Mouse (Mus musculus): ENCODE measurements around the gene Trabd2b. TPM values are rescaled to one million over a fixed set of nuclear protein-coding genes. Genes with fewer than 3 reads are reported as not detected.

The Trabd2b gene
- polyA plus RNA-seq, 1 experiment from 2014 or later: 0.58 TPM

DNA sequence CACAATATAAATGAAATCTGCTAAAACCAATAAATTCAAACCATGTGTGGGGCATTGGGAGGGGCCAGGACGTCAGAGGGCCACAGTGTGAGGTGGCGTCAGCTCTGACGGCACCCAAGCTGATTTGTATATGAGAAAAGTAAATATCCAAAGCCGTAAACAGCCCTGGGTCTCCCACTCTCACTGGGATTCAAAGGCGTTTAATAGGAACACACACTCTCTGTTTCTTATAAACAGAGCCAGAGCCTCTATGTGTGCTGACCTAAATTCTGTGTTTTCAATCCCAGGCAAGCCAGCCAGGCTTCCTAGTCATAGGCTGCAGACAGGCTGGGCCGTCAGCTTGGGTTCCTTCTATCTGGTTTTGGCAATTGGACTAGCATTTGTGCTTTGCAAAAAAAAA, 16.6 kb downstream of the Trabd2b start:
- H3K4me3 ChIP-seq (ENCODE audit: low read depth, low read length): no peak overlapping the region
- no peak overlapping the region for H3K4me2 ChIP-seq (ENCODE audit: low read length)
- H3K9ac ChIP-seq (ENCODE audit: low read depth, low read length): no peak overlapping the region
- H3K27me3 ChIP-seq (ENCODE audit: control insufficient read depth, insufficient read depth, low read depth, low read length): no peaks in the 10 kb centered on the region
- H3K9me3 ChIP-seq (replicated peaks; ENCODE audit: control insufficient read depth, low read length, poor library complexity, severe bottlenecking): no peaks in the 10 kb centered on the region
- ATAC-seq: no peak
- H3K36me3 ChIP-seq (ENCODE audit: control insufficient read depth, insufficient read depth, low read length): no peaks in the 10 kb centered on the region
- no peak overlapping the region for H3K27ac ChIP-seq (ENCODE audit: low read length)
- no peaks in the 10 kb centered on the region for H3K4me1 ChIP-seq (ENCODE audit: control insufficient read depth, insufficient read depth, low read length)
- whole genome bisulfite sequencing: 68% methylated on average over 6 of the region's 6 CpGs

- WGBS: 47% methylated on average over 5 of the region's 5 CpGs
- no peak overlapping the region for H3K9ac ChIP-seq (ENCODE audit: low read depth, low read length)
- ATAC-seq: no peak
These were observed 19.3 kb downstream of the Trabd2b start for GRCm38 (mm10) chr4:114425808-114426207.

DNA sequence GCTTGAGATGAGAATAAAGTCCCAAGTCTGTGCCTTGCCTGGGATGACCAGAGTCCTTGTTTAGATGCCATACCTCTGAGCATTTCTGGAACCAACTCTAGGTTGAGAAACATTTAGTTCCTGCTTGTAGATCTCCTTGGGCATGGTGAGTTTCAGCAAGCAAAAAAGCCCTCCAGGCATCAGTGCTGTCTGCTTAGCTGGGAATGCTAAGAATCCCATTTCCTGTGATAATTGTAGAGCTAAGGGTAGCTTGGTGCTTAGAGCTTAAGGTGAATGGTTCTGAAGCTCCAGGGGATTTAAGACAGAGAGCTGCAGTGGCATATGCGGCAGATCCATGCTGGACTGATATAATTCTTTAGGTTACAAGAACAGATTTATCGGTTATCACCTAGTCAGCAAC, 26.2 kb downstream of the Trabd2b start:
- Histone ChIP-seq H3K4me3 (ENCODE audit: low read depth, low read length) (no peak overlapping the region), H3K4me1 (ENCODE audit: control insufficient read depth, insufficient read depth, low read length) (no peaks in the 10 kb centered on the region), H3K27me3 (ENCODE audit: control insufficient read depth, insufficient read depth, low read depth, low read length) (no peaks in the 10 kb centered on the region), H3K9me3 (replicated peaks; ENCODE audit: control insufficient read depth, low read length, poor library complexity, severe bottlenecking) (no peaks in the 10 kb centered on the region), H3K36me3 (ENCODE audit: control insufficient read depth, insufficient read depth, low read length) (no peaks in the 10 kb centered on the region), H3K4me2 (ENCODE audit: low read length) (no peak overlapping the region), H3K9ac (ENCODE audit: low read depth, low read length) (no peak overlapping the region), H3K27ac (ENCODE audit: low read length) (no peak overlapping the region)
- ATAC-seq: no peak
- WGBS: 90% methylated on average over 2 of the region's 2 CpGs

More at GRCm38 (mm10) chr4:114425808-114426207, 19.3 kb downstream of the Trabd2b start:
- H3K9me3 ChIP-seq (replicated peaks; ENCODE audit: control insufficient read depth, low read length, poor library complexity, severe bottlenecking): no peaks in the 10 kb centered on the region
- H3K27ac ChIP-seq (ENCODE audit: low read length): no peak overlapping the region
- no peaks in the 10 kb centered on the region for H3K4me1 ChIP-seq (ENCODE audit: control insufficient read depth, insufficient read depth, low read length)
- H3K4me2 ChIP-seq (ENCODE audit: low read length): no peak overlapping the region
- no peaks in the 10 kb centered on the region for H3K27me3 ChIP-seq (ENCODE audit: control insufficient read depth, insufficient read depth, low read depth, low read length)
- H3K36me3 ChIP-seq (ENCODE audit: control insufficient read depth, insufficient read depth, low read length): no peaks in the 10 kb centered on the region
- no peak overlapping the region for H3K4me3 ChIP-seq (ENCODE audit: low read depth, low read length)

- Histone ChIP-seq H3K4me2 (ENCODE audit: low read length) (no peak overlapping the region), H3K27me3 (ENCODE audit: control insufficient read depth, insufficient read depth, low read depth, low read length) (no peaks in the 10 kb centered on the region), H3K4me1 (ENCODE audit: control insufficient read depth, insufficient read depth, low read length) (no peaks in the 10 kb centered on the region), H3K36me3 (ENCODE audit: control insufficient read depth, insufficient read depth, low read length) (no peaks in the 10 kb centered on the region), H3K4me3 (ENCODE audit: low read depth, low read length) (no peak overlapping the region), H3K9ac (ENCODE audit: low read depth, low read length) (no peak overlapping the region), H3K27ac (ENCODE audit: low read length) (no peak overlapping the region), H3K9me3 (replicated peaks; ENCODE audit: control insufficient read depth, low read length, poor library complexity, severe bottlenecking) (no peaks in the 10 kb centered on the region)
- ATAC-seq: peak; percentile 80
- 68% methylated on average over 1 of the region's 1 CpGs for WGBS
These were observed 26.9 kb downstream of the Trabd2b start for GRCm38 (mm10) chr4:114433440-114433839.

DNA sequence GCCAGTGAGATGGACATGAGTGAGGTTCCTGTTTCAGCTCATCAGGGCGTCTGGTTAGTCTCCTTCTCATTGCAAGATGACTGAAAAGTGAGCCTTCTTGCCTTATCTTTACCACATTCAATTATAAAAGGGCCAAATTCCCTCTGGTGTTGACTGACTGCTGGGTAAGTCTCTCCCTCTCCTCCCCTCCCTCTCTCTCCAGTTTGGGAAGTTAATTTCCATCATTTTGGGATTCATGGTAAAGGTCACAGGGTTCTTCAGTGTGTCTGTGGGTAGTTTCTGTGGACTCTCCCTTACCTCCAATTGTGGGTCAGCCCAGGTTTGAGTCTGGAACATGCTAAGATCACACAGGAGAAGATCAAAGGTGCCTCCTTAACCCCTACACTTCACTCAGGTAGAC, 28.2 kb downstream of the Trabd2b start:
- no peak for ATAC-seq
- Histone ChIP-seq H3K4me1 (ENCODE audit: control insufficient read depth, insufficient read depth, low read length) (no peaks in the 10 kb centered on the region), H3K27ac (ENCODE audit: low read length) (no peak overlapping the region)

DNA sequence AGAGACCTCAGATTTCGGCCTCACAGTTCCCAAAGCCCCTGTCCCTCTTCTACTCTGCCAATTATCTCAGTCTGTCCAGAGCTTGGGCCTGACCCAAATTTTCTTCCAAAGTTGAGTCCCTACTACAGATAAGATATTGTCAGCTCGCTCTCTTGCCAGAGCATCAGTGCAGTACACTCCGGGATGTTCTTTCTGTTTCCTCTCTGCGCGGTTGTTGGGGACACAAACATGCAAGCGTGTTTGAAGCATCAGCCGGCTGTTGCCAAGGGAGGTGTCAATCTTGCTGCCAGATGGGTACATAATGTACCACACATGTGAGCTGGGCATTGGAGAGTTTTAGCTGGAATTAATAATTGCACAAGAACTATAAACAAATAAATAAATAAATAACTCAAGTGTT, 28.9 kb downstream of the Trabd2b start:
- H3K9ac ChIP-seq (ENCODE audit: low read depth, low read length): no peak overlapping the region
- WGBS: 83% methylated on average over 7 of the region's 7 CpGs
- H3K27me3 ChIP-seq (ENCODE audit: control insufficient read depth, insufficient read depth, low read depth, low read length): no peaks in the 10 kb centered on the region
- ATAC-seq: no peak
- H3K4me1 ChIP-seq (ENCODE audit: control insufficient read depth, insufficient read depth, low read length): no peaks in the 10 kb centered on the region
- no peak overlapping the region for H3K27ac ChIP-seq (ENCODE audit: low read length)
- no peaks in the 10 kb centered on the region for H3K36me3 ChIP-seq (ENCODE audit: control insufficient read depth, insufficient read depth, low read length)
- H3K9me3 ChIP-seq (replicated peaks; ENCODE audit: control insufficient read depth, low read length, poor library complexity, severe bottlenecking): no peaks in the 10 kb centered on the region
- no peak overlapping the region for H3K4me3 ChIP-seq (ENCODE audit: low read depth, low read length)
- no peak overlapping the region for H3K4me2 ChIP-seq (ENCODE audit: low read length)

More for the DNA sequence above, 28.2 kb downstream of the Trabd2b start:
- no peak overlapping the region for H3K4me2 ChIP-seq (ENCODE audit: low read length)
- no peak overlapping the region for H3K9ac ChIP-seq (ENCODE audit: low read depth, low read length)
- no peaks in the 10 kb centered on the region for H3K36me3 ChIP-seq (ENCODE audit: control insufficient read depth, insufficient read depth, low read length)
- H3K27me3 ChIP-seq (ENCODE audit: control insufficient read depth, insufficient read depth, low read depth, low read length): no peaks in the 10 kb centered on the region
- H3K4me3 ChIP-seq (ENCODE audit: low read depth, low read length): no peak overlapping the region
- no peaks in the 10 kb centered on the region for H3K9me3 ChIP-seq (replicated peaks; ENCODE audit: control insufficient read depth, low read length, poor library complexity, severe bottlenecking)
- 68% methylated on average over 1 of the region's 1 CpGs for WGBS

GRCm38 (mm10) chr4:114438764-114439163, 32.2 kb downstream of the Trabd2b start:
- Histone ChIP-seq H3K27me3 (ENCODE audit: control insufficient read depth, insufficient read depth, low read depth, low read length) (no peaks in the 10 kb centered on the region), H3K9ac (ENCODE audit: low read depth, low read length) (no peak overlapping the region), H3K9me3 (replicated peaks; ENCODE audit: control insufficient read depth, low read length, poor library complexity, severe bottlenecking) (no peaks in the 10 kb centered on the region), H3K4me3 (ENCODE audit: low read depth, low read length) (no peak overlapping the region), H3K4me2 (ENCODE audit: low read length) (no peak overlapping the region), H3K4me1 (ENCODE audit: control insufficient read depth, insufficient read depth, low read length) (no peaks in the 10 kb centered on the region), H3K27ac (ENCODE audit: low read length) (no peak overlapping the region), H3K36me3 (ENCODE audit: control insufficient read depth, insufficient read depth, low read length) (no peaks in the 10 kb centered on the region)
- 50% methylated on average over 1 of the region's 2 CpGs for WGBS
- ATAC-seq: no peak

DNA sequence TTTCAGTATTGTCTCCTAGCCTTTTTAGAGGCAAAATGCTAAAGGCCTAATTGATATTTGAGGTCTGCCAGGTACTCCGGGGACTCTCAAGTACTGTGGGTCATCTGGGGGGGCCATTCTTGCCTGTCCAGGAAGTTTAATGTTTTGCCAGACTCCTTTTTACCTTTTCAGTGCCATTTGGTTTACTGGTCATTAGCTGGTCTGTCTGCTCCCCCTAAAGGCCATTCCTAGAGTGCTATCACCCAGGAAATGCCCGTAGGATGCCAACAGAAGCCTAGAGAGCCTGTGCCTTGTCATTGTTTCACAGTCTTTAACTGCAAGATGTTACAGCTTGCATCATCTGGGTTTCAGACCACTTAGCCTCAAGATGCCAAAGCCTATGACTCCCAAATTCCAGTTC, 35.7 kb downstream of the Trabd2b start:
- Histone ChIP-seq H3K4me2 (ENCODE audit: low read length) (no peak overlapping the region), H3K4me3 (ENCODE audit: low read depth, low read length) (no peak overlapping the region), H3K27ac (ENCODE audit: low read length) (no peak overlapping the region), H3K9me3 (replicated peaks; ENCODE audit: control insufficient read depth, low read length, poor library complexity, severe bottlenecking) (no peaks in the 10 kb centered on the region), H3K4me1 (ENCODE audit: control insufficient read depth, insufficient read depth, low read length) (no peaks in the 10 kb centered on the region), H3K9ac (ENCODE audit: low read depth, low read length) (no peak overlapping the region), H3K36me3 (ENCODE audit: control insufficient read depth, insufficient read depth, low read length) (no peaks in the 10 kb centered on the region), H3K27me3 (ENCODE audit: control insufficient read depth, insufficient read depth, low read depth, low read length) (no peaks in the 10 kb centered on the region)
- 61% methylated on average over 2 of the region's 2 CpGs for WGBS
- peak; percentile 39; the same call in 1 of the 2 replicates for ATAC-seq

DNA sequence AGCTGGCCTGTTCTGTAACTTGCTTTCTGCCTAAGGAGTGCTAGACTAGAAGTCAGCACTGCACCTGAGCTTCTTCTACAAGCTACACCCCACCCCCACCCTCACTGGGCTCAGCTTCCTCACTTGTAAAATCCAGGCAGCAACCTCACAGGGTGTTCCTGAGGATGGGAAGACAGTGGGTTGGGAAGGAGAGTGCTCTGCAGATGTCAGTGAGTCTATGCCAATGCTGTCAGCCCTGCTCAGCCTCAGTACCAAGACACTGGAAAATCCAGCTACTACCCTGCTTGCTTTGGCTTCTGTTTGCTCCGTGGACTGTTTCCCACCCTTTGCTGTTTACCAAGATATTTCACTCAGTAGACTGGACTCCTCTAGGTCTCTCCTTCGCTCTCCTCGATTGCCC, 36.1 kb downstream of the Trabd2b start:
- ATAC-seq: no peak
- no peaks in the 10 kb centered on the region for H3K27me3 ChIP-seq (ENCODE audit: control insufficient read depth, insufficient read depth, low read depth, low read length)
- H3K27ac ChIP-seq (ENCODE audit: low read length): no peak overlapping the region
- H3K9ac ChIP-seq (ENCODE audit: low read depth, low read length): no peak overlapping the region
- no peaks in the 10 kb centered on the region for H3K36me3 ChIP-seq (ENCODE audit: control insufficient read depth, insufficient read depth, low read length)
- WGBS: 88% methylated on average over 3 of the region's 3 CpGs
- H3K4me2 ChIP-seq (ENCODE audit: low read length): no peak overlapping the region
- no peaks in the 10 kb centered on the region for H3K4me1 ChIP-seq (ENCODE audit: control insufficient read depth, insufficient read depth, low read length)
- H3K4me3 ChIP-seq (ENCODE audit: low read depth, low read length): no peak overlapping the region
- H3K9me3 ChIP-seq (replicated peaks; ENCODE audit: control insufficient read depth, low read length, poor library complexity, severe bottlenecking): no peaks in the 10 kb centered on the region

All from midbrain, embryonic 16.5 days (tissue).